Mouse (Mus musculus) bone marrow macrophage, adult 2 months (primary cell): ENCODE results near the gene Ikzf2. TPM values are rescaled to one million over a fixed set of nuclear protein-coding genes. Genes with fewer than 3 reads are reported as not detected.

Source experiments
- H3K27ac ChIP-seq: 2 replicates; pipeline ENCODE4 v1.5.1; 2012; ENCODE audit warnings: low read depth, low read length; ENCODE audit not compliant: insufficient read depth
- H3K4me1 ChIP-seq: 2 replicates; pipeline ENCODE4 v1.6.1; 2012; ENCODE audit warnings: low read length; ENCODE audit not compliant: control insufficient read depth, insufficient read depth
- H3K4me3 ChIP-seq: 2 replicates; pipeline ENCODE4 v1.5.1; 2012; ENCODE audit warnings: mild to moderate bottlenecking, low read length, moderate library complexity; ENCODE audit not compliant: insufficient read depth
- CTCF ChIP-seq: IDR thresholded peaks from 2 replicates; pipeline ENCODE4 v1.5.1; 2012; ENCODE audit warnings: low read depth, mild to moderate bottlenecking, low read length, moderate library complexity
- POLR2A ChIP-seq: IDR thresholded peaks from 2 replicates; pipeline ENCODE4 v1.6.1; 2012; ENCODE audit warnings: mild to moderate bottlenecking, low read depth, low read length, borderline replicate concordance
- polyA plus RNA-seq: library from polyadenylated mRNA; stranded (reverse); fragments of >200 nt; gene quantifications from 2 replicates; pipeline ENCODE4 v1.2.4, GENCODE M21; 2012; ENCODE audit not compliant: missing spikeins, insufficient read depth, insufficient read length

The Ikzf2 gene
- polyA plus RNA-seq, 1 experiment: 1.8 TPM

DNA sequence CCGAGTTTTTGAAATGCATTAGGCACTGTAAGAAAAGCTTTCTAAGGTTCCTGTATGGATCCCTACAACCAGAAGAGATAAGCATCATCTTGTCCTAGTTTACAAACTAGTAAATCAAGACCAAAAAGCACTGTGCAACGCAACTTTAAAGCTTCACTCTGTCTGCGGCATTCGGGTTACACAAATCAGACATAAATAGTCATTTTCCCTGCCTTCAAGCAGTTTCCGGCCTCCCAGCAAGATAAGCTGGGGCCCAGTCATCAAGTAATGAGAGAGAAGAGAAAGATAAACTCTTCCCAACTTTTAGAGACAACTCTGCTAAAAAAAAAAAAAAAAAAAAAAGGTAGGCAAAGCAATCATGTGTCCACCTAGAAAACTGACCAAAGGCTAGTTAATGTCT lies 19.6 kb downstream of the Ikzf2 start:
- Histone ChIP-seq H3K27ac (no peak overlapping the region), H3K4me3 (no peak overlapping the region), H3K4me1 (no peaks in the 10 kb centered on the region)
- TF ChIP-seq POLR2A (no peak), CTCF (no peak)

DNA sequence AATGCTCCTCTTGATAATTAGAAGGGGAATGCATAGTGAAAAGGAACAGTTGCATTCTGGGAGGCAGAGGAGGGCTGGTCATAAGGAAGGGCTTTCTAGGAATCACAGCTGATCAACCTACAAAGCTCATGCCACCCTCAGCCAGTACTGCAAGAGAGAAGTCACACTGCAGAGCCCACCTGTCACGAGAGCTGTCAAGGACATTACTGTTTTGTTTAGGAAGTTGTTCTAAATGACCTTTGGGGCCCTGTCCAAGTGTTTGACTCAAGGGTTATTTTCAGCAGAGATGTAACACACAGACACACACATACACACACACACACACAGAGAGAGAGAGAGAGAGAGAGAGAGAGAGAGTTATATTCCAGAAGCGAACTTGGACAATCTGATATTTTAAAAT lies 27.3 kb downstream of the Ikzf2 start:
- TF ChIP-seq CTCF: no peak
- TF ChIP-seq POLR2A: no peak
- H3K4me1 ChIP-seq: no peaks in the 10 kb centered on the region
- no peak overlapping the region for H3K27ac ChIP-seq

GRCm38 (mm10) chr1:69658051-69658450 lies 29.0 kb downstream of the Ikzf2 start:
- TF ChIP-seq CTCF (no peak), POLR2A (no peak)
- H3K4me1 ChIP-seq: no peaks in the 10 kb centered on the region

More for the DNA sequence above, 27.3 kb downstream of the Ikzf2 start:
- no peak overlapping the region for H3K4me3 ChIP-seq

DNA sequence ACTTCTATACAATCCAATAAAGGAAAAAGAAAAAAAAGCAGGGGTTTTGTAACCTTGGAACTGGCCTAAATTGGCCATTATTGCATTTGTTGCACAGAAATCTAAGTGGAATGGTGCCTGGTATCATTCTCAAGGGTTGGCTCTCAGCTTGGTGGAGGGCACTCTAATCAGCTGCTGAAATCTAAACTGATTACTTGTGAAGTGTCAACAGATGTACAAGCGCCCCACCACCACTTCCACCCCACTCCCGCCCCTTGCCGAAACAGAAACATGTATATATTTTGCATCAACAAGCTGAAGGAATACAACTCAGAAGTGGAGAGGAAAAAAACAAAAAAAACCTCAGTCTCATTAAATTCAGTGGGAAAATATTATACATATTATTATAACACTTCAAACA lies 29.6 kb downstream of the Ikzf2 start:
- no peak for TF ChIP-seq POLR2A
- no peak for TF ChIP-seq CTCF
- Histone ChIP-seq H3K27ac (no peak overlapping the region), H3K4me3 (no peak overlapping the region), H3K4me1 (no peaks in the 10 kb centered on the region)

More at GRCm38 (mm10) chr1:69658051-69658450, 29.0 kb downstream of the Ikzf2 start:
- Histone ChIP-seq H3K27ac (no peak overlapping the region), H3K4me3 (no peak overlapping the region)

- TF ChIP-seq POLR2A (no peak), CTCF (no peak)
- Histone ChIP-seq H3K4me3 (no peak overlapping the region), H3K4me1 (no peaks in the 10 kb centered on the region), H3K27ac (no peak overlapping the region)
These were observed 30.1 kb downstream of the Ikzf2 start for GRCm38 (mm10) chr1:69656929-69657328.

DNA sequence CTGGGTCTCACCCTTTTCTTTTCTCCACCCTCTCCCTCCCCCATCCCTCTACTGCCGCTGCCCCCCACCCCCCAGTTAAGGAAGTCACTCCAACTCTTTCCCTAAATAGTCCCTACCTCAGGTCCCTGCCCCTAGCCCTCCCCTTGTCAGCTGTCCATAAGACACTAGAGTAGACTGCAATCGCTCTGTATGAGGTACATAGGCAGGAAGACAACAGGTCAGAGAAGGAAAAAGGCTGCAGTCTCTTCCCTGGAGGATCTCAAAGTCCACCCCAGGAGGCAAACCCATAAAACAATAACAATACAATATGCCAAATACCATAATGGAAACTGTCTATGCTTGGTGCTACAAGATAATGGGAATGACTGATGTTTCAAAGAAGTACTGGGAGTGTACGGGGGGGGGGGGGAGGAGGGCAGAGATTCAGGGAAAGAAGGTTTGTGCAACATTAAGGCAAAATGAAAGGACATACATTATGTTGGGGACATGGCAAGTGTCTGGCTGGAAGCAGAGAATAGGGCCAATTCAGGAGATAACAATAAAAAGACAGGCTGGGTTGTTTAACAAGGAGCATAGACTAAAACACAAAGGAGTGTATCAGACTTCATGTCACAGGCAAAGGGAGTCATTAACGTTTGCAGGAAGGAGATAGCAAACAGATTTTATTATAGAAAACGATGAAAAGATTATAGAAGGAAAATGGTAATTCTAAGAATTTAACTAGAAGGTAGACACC lies 30.8 kb downstream of the Ikzf2 start:
- H3K4me3 ChIP-seq: no peak overlapping the region
- H3K27ac ChIP-seq: no peak overlapping the region
- TF ChIP-seq POLR2A (no peak), CTCF (no peak)
- no peaks in the 10 kb centered on the region for H3K4me1 ChIP-seq

- no peak for TF ChIP-seq CTCF
- TF ChIP-seq POLR2A: no peak
- Histone ChIP-seq H3K4me1 (no peaks in the 10 kb centered on the region), H3K4me3 (no peak overlapping the region), H3K27ac (no peak overlapping the region)
These were observed 31.7 kb downstream of the Ikzf2 start for GRCm38 (mm10) chr1:69655368-69655767.

- Histone ChIP-seq H3K4me1 (no peaks in the 10 kb centered on the region), H3K4me3 (no peak overlapping the region), H3K27ac (no peak overlapping the region)
- TF ChIP-seq CTCF: no peak
- TF ChIP-seq POLR2A: no peak
These were observed 32.1 kb downstream of the Ikzf2 start for GRCm38 (mm10) chr1:69654955-69655354.

- no peaks in the 10 kb centered on the region for H3K4me1 ChIP-seq
- no peak overlapping the region for H3K4me3 ChIP-seq
- TF ChIP-seq CTCF: no peak
- TF ChIP-seq POLR2A: no peak
- no peak overlapping the region for H3K27ac ChIP-seq
These were observed 33.6 kb downstream of the Ikzf2 start for GRCm38 (mm10) chr1:69653419-69653818.

DNA sequence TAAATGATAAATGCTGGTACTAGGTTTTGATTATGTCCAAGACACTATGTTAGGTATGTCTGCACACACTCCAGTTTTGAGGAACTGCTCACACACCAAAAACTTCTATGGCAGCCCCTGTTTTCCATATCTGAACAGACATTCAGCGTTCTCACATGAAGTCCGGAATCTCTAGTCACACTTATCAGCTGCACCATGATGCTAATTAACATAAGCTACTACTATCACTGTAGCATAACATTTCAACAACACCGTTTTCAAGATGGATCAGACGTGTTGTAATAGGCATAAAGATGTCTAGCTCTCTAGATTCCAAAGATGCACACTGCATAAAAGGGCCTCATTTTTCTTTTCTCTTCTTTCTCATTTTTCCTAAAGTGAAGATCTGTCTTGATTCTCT lies 43.9 kb downstream of the Ikzf2 start:
- TF ChIP-seq POLR2A (no peak), CTCF (no peak)
- Histone ChIP-seq H3K4me3 (no peak overlapping the region), H3K27ac (no peak overlapping the region), H3K4me1 (no peaks in the 10 kb centered on the region)

DNA sequence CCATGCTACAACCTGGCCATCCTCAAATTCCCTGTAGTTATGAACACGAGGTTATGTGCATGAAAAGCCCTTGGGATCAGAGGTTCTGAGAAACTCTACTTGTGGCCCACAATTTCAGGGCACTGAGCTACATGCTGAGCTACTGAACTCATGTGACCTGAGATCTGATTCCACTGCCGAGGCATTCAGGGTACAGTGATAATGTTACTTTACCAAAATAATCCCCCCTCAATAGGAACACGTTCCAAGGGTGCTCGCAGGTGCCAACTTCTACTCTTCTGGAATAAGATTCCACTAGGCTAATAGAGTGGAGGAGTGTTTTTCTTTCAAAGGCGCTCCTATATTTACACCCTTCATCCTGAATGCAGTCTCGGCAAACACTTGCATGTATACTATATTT lies 45.1 kb downstream of the Ikzf2 start:
- no peak overlapping the region for H3K27ac ChIP-seq
- no peak for TF ChIP-seq CTCF
- no peak for TF ChIP-seq POLR2A
- H3K4me3 ChIP-seq: no peak overlapping the region
- no peaks in the 10 kb centered on the region for H3K4me1 ChIP-seq
